Mouse (Mus musculus) urinary bladder, postnatal 36 days (tissue): ENCODE measurements at regions not wholly inside any gene's neighbourhood (a gene's known extent, or its start where the extent isn't known, plus 50 kb on each side); places are given as distances from the start of the nearest gene placed in this dataset.

ENCODE experiments used
- DNase-seq, 2 experiments: peaks; one replicate each; pipeline ENCODE4 v3.0.0; 2022; ENCODE audit warnings: low spot score in 2 of 2, mixed read lengths in 1 of 2

- DNase-seq, result no peak
Measured at GRCm38 (mm10) chr5:118316310-118317017, 71.4 kb downstream of the 2410131K14Rik start.

- DNase-seq, result no peak
Measured at GRCm38 (mm10) chr5:118318073-118318472, 73.0 kb downstream of the 2410131K14Rik start.

- DNase-seq, result no peak
Measured at GRCm38 (mm10) chr5:118318883-118319282, 73.9 kb downstream of the 2410131K14Rik start.

- DNase-seq, result no peak
Measured at GRCm38 (mm10) chr5:118321719-118322455, 76.9 kb downstream of the 2410131K14Rik start.

- no peak for DNase-seq
Measured at GRCm38 (mm10) chr5:118323151-118323550, 78.1 kb downstream of the 2410131K14Rik start.

GRCm38 (mm10) chr5:118326837-118327541, 82.0 kb downstream of the 2410131K14Rik start:
- peak; percentile 18 to 36 for DNase-seq

GRCm38 (mm10) chr5:118327961-118328712, 83.1 kb downstream of the 2410131K14Rik start:
- DNase-seq, result peak in 1 of 2 experiments; percentile 40

- DNase-seq, result no peak
Measured at GRCm38 (mm10) chr5:118329143-118329542, 84.1 kb downstream of the 2410131K14Rik start.

GRCm38 (mm10) chr5:118331286-118331607, 86.2 kb downstream of the 2410131K14Rik start:
- peak in 1 of 2 experiments; percentile 19 for DNase-seq

- peak; percentile 47 to 73 for DNase-seq
Measured at GRCm38 (mm10) chr5:118331608-118332394, 86.8 kb downstream of the 2410131K14Rik start.

- no peak for DNase-seq
Measured at GRCm38 (mm10) chr5:118334054-118334453, 89.0 kb downstream of the 2410131K14Rik start.

- no peak for DNase-seq
Measured at GRCm38 (mm10) chr5:118338186-118338585, 93.2 kb downstream of the 2410131K14Rik start.

GRCm38 (mm10) chr5:118339676-118340661, 94.9 kb downstream of the 2410131K14Rik start:
- peak in 1 of 2 experiments; percentile 60 for DNase-seq

- DNase-seq, result no peak
Measured at GRCm38 (mm10) chr5:118343444-118344320, 98.7 kb downstream of the 2410131K14Rik start.

GRCm38 (mm10) chr5:118345226-118345625, 100.2 kb downstream of the 2410131K14Rik start:
- no peak for DNase-seq

- DNase-seq, result no peak
Measured at GRCm38 (mm10) chr5:118349057-118349456, 104.0 kb downstream of the 2410131K14Rik start.

- no peak for DNase-seq
Measured at GRCm38 (mm10) chr5:118351301-118351700, 106.3 kb downstream of the 2410131K14Rik start.

GRCm38 (mm10) chr5:118352142-118352541, 107.1 kb downstream of the 2410131K14Rik start:
- no peak for DNase-seq

- DNase-seq, result no peak
Measured at GRCm38 (mm10) chr5:118353061-118353460, 108.0 kb downstream of the 2410131K14Rik start.
